Mouse (Mus musculus) midbrain, postnatal 0 days (tissue): ENCODE measurements around the gene Slc25a3. TPM values are rescaled to one million over a fixed set of nuclear protein-coding genes. Genes with fewer than 3 reads are reported as not detected.

ENCODE experiments used
- ATAC-seq: fragments of 200-750 bp; cut with Nextera tagmentation; 2 replicates; pipeline ENCODE4 v1.8.0; 2017; ENCODE audit warnings: moderate number of reproducible peaks, mild to moderate bottlenecking, moderate TSS enrichment, moderate library complexity; ENCODE audit not compliant: low FRiP score
- DNase-seq: peaks from one replicate; pipeline ENCODE4 v3.0.0-alpha.2; 2015; ENCODE audit warnings: low spot score
- H3K27ac ChIP-seq: fragments of 300-500 bp; sonication (generic); 2 replicates; pipeline ENCODE4 v1.5.1; 2014; ENCODE audit warnings: low read depth, mild to moderate bottlenecking, low read length, mixed read lengths
- H3K27me3 ChIP-seq: fragments of 300-500 bp; sonication (generic); 2 replicates; pipeline ENCODE4 v1.6.1; 2014; ENCODE audit warnings: low read length, control low read depth, mixed read lengths; ENCODE audit not compliant: insufficient read depth
- H3K36me3 ChIP-seq: fragments of 300-500 bp; sonication (generic); 2 replicates; pipeline ENCODE4 v1.6.1; 2014; ENCODE audit warnings: low read length, control low read depth, mixed read lengths; ENCODE audit not compliant: insufficient read depth
- H3K4me1 ChIP-seq: fragments of 300-500 bp; sonication (generic); 2 replicates; pipeline ENCODE4 v1.6.1; 2014; ENCODE audit warnings: mild to moderate bottlenecking, control low read depth, antibody characterized with exemption, low read length, mixed read lengths; ENCODE audit not compliant: insufficient read depth
- H3K4me2 ChIP-seq: fragments of 300-500 bp; sonication (generic); 2 replicates; pipeline ENCODE4 v1.6.1; 2014; ENCODE audit warnings: low read depth, mild to moderate bottlenecking, low read length, mixed read lengths; ENCODE audit not compliant: poor library complexity, severe bottlenecking
- H3K4me3 ChIP-seq: fragments of 300-500 bp; sonication (generic); 2 replicates; pipeline ENCODE4 v1.5.1; 2014; ENCODE audit warnings: low read depth, mild to moderate bottlenecking, low read length, moderate library complexity
- H3K9ac ChIP-seq: fragments of 300-500 bp; sonication (generic); replicated peaks from 2 replicates; pipeline ENCODE4 v1.6.1; 2014; ENCODE audit warnings: mild to moderate bottlenecking, low read length, moderate library complexity, mixed read lengths; ENCODE audit not compliant: poor library complexity, severe bottlenecking
- H3K9me3 ChIP-seq: fragments of 300-500 bp; sonication (generic); 2 replicates; pipeline ENCODE4 v1.6.1; 2016; ENCODE audit warnings: low read length, control low read depth
- CTCF ChIP-seq: IDR thresholded peaks from 2 replicates; pipeline ENCODE4 v1.5.1; 2016; ENCODE audit warnings: antibody characterized with exemption, mild to moderate bottlenecking
- WGBS: fragments of 180-500 bp; shearing (Covaris S2); extraction: QIAGEN DNeasy Blood & Tissue Kit; methylation state at CpG from one replicate; pipeline ENCODE4 v1.1.7; 2014; 5-methylcytosine and 5-hydroxymethylcytosine counted together
- polyA plus RNA-seq: library from polyadenylated mRNA; unstranded; fragments of >200 nt; fragmentation: Nextera tagmentation; extraction: Ambion mirVana; gene quantifications from 2 replicates; pipeline ENCODE4 v1.2.1, GENCODE M21; 2015
- total RNA-seq: library from RNA; depleted of rRNA; stranded (reverse); fragments of >200 nt; gene quantifications from 2 replicates; pipeline ENCODE4 v1.2.3, GENCODE M21; 2014; rRNA removed

Slc25a3 gene
- total and polyA plus RNA-seq, 2 experiments from 2014 or later, result 430 to 640 TPM

DNA sequence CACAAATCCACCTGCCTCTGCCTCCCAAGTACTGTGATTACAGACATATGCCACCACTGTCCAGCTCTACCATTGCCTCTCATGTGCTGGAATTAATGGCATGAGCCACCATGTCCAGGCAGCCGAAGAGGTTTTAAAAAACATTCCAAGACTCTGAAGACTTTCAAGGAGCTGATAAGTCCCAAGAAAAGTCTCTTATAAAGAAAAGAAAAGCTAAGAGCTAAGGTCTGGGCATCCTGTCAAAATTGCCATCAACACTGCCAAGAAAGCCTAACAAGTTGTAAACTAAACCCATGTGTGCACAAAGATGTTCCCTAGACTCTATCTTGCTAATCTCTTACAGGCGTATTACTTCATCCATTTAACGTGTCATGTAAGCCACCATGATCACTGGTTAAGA lies 50.5 kb downstream of the Slc25a3 start:
- no peak for ATAC-seq

DNA sequence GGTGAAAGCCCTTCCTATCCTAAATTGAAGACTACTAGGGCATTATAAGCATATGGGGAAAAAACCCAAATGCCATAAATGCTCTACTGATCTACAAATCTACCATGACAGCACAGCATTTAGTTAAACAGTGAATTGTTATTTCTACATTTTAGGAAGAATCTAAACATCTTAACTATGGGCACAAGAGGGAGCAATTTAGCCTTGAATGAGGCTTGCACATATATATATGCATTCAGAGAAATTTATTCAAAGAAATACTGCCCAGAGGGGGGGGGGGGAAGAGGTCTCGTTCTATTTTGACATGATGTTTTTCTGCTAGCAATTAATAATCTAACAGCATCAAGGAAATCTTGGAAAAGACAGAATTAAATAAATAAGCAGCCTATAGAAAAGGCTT lies 52.1 kb downstream of the Slc25a3 start:
- ATAC-seq (no peak), DNase-seq (peak; percentile 43)
- Histone ChIP-seq H3K9me3 (no peaks in the 10 kb centered on the region), H3K4me3 (no peak overlapping the region), H3K36me3 (peaks cover 11% of the 10 kb centered on the region), H3K27ac (no peak overlapping the region), H3K4me1 (no peaks in the 10 kb centered on the region), H3K27me3 (no peaks in the 10 kb centered on the region), H3K4me2 (no peak overlapping the region), H3K9ac (no peak overlapping the region)
- 21% methylated on average over 1 of the region's 1 CpGs for WGBS
- peak; percentile 67 for TF ChIP-seq CTCF

More for the DNA sequence above, 50.5 kb downstream of the Slc25a3 start:
- peaks cover 8% of the 10 kb centered on the region for H3K36me3 ChIP-seq
- DNase-seq, result no peak
- no peak overlapping the region for H3K4me2 ChIP-seq
- WGBS, result 79% methylated on average over 3 of the region's 3 CpGs
- no peak for TF ChIP-seq CTCF
- no peak overlapping the region for H3K4me3 ChIP-seq
- no peak overlapping the region for H3K9ac ChIP-seq
- H3K9me3 ChIP-seq, result no peaks in the 10 kb centered on the region
- no peaks in the 10 kb centered on the region for H3K4me1 ChIP-seq
- no peaks in the 10 kb centered on the region for H3K27me3 ChIP-seq
- no peak overlapping the region for H3K27ac ChIP-seq

Other genes with a start within 250 kb of the Slc25a3 start
- 29.5 and 57.1 TPM in 2 replicates for gene Apaf1, start 41.3 kb downstream of the Slc25a3 start, total RNA-seq
- 14.2 and 16.4 TPM in 2 replicates for gene Apaf1, start 41.3 kb downstream of the Slc25a3 start, polyA plus RNA-seq
- gene Ikbip, start 41.1 kb downstream of the Slc25a3 start, total RNA-seq, result 15.4 and 17.3 TPM in 2 replicates
- gene Ikbip, start 41.1 kb downstream of the Slc25a3 start, polyA plus RNA-seq, result 16.9 and 17.7 TPM in 2 replicates
- 102 and 116 TPM in 2 replicates for gene Tmpo, start 57.3 kb upstream of the Slc25a3 start, total RNA-seq
- 44.6 and 54.8 TPM in 2 replicates for gene Tmpo, start 57.3 kb upstream of the Slc25a3 start, polyA plus RNA-seq